Comparison of ENCODE assay signal across 15 mouse cellular contexts in the genomic region with DNA sequence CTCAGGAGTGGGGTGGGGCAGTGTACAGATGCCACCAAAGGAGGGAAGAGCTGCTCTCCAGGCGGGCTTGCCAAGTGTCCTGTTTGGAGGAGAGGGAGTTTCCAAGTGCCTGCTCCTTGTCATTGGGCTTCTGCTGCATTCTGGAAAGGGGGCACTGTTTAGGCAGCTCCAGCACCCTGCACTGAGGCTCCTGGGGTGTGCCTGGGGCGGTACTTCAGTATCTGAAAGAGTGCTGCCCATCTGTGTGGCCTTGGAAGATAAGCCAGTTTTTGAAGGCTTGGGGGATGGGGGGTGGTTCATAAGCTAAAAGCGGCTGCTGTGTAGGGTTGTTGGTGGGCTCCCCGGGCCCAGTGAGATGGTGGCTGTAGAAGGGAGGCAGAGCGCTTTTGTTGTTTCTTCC. TPM values are rescaled to one million over a fixed set of nuclear protein-coding genes. Genes with fewer than 3 reads are reported as not detected.
DNase-seq lines count a peak whose midpoint lies in the region; ATAC-seq and TF ChIP-seq lines count a peak whose summit lies in the region.
"Had no signal": no experiment of that assay in that cellular context is flagged by ENCODE, and none has a peak within 500 bp of the region (broad histone marks: within the 10 kb centered on the region; RNA-seq: fewer than 3 reads in every experiment).

No protein-coding gene starts in this region.

- H3K9ac ChIP-seq in forebrain, embryonic 11.5 days (ENCODE audit: low read length), result no peak overlapping the region
- H3K9ac ChIP-seq in forebrain, postnatal 0 days, result no peak overlapping the region
- peak overlapping the region; percentile 93 for H3K9ac ChIP-seq in liver, embryonic 13.5 days
- H3K9ac ChIP-seq in forebrain, embryonic 15.5 days (replicated peaks), result no peak overlapping the region
- H3K9ac ChIP-seq: neural tube, embryonic 13.5 days had no signal

- no peak overlapping the region for H3K4me2 ChIP-seq in forebrain, embryonic 11.5 days (ENCODE audit: low read depth, low read length, severe bottlenecking)
- no peak overlapping the region for H3K4me2 ChIP-seq in forebrain, postnatal 0 days (ENCODE audit: low read depth)
- peak overlapping the region; percentile 95 for H3K4me2 ChIP-seq in liver, embryonic 13.5 days
- H3K4me2 ChIP-seq in forebrain, embryonic 15.5 days (replicated peaks), result no peak overlapping the region
- H3K4me2 ChIP-seq: hindbrain, embryonic 13.5 days; neural tube, embryonic 13.5 days had no signal

- no peaks in the 10 kb centered on the region; the same call in 1 of the 2 replicates for H3K36me3 ChIP-seq in forebrain, embryonic 11.5 days (ENCODE audit: control insufficient read depth, insufficient read depth, low read length)
- H3K36me3 ChIP-seq in forebrain, postnatal 0 days (ENCODE audit: insufficient read depth), result peaks cover 31% of the 10 kb centered on the region
- H3K36me3 ChIP-seq in liver, embryonic 13.5 days, result peaks cover 43% of the 10 kb centered on the region
- peaks cover 25% of the 10 kb centered on the region for H3K36me3 ChIP-seq in forebrain, embryonic 15.5 days

- ATAC-seq in forebrain, embryonic 11.5 days (replicated peaks; ENCODE audit: low FRiP score), result no peak
- ATAC-seq in forebrain, postnatal 0 days, result no peak
- ATAC-seq in liver, embryonic 13.5 days (ENCODE audit: low read depth), result peak; percentile 82
- ATAC-seq in forebrain, embryonic 15.5 days (replicated peaks), result no peak

- no peaks in the 10 kb centered on the region for H3K4me1 ChIP-seq in forebrain, embryonic 11.5 days (replicated peaks; ENCODE audit: control insufficient read depth, insufficient read depth, low read length)
- no peaks in the 10 kb centered on the region for H3K4me1 ChIP-seq in forebrain, postnatal 0 days (ENCODE audit: insufficient read depth)
- H3K4me1 ChIP-seq in liver, embryonic 13.5 days (replicated peaks), result peaks cover 95% of the 10 kb centered on the region
- peaks cover 8% of the 10 kb centered on the region for H3K4me1 ChIP-seq in forebrain, embryonic 15.5 days

- TF ChIP-seq CTCF in forebrain, postnatal 0 days (IDR thresholded peaks at IDR 0.05; ENCODE audit: low read depth), result no peak

- no peaks in the 10 kb centered on the region for H3K27me3 ChIP-seq in forebrain, embryonic 11.5 days (ENCODE audit: control insufficient read depth, insufficient read depth, low read length)
- H3K27me3 ChIP-seq in forebrain, postnatal 0 days (ENCODE audit: insufficient read depth, low read length), result no peaks in the 10 kb centered on the region
- H3K27me3 ChIP-seq in liver, embryonic 13.5 days, result no peaks in the 10 kb centered on the region
- no peaks in the 10 kb centered on the region for H3K27me3 ChIP-seq in forebrain, embryonic 15.5 days
- H3K27me3 ChIP-seq: hindbrain, embryonic 13.5 days; neural tube, embryonic 13.5 days had no signal

- WGBS in forebrain, embryonic 11.5 days, result 80% methylated on average over 5 of the region's 5 CpGs
- WGBS in forebrain, postnatal 0 days, result 90% methylated on average over 5 of the region's 5 CpGs
- WGBS in liver, embryonic 13.5 days (ENCODE audit: insufficient replicate concordance), result 21% methylated on average over 5 of the region's 5 CpGs
- WGBS in forebrain, embryonic 15.5 days, result 92% methylated on average over 5 of the region's 5 CpGs

- H3K27ac ChIP-seq in forebrain, embryonic 11.5 days (ENCODE audit: low read depth, low read length), result 0 out of 2 replicates have a peak overlapping the region, but pooled peaks have one; percentile 4
- no peak overlapping the region for H3K27ac ChIP-seq in forebrain, postnatal 0 days (ENCODE audit: low read depth, low read length)
- H3K27ac ChIP-seq in liver, embryonic 13.5 days, result peak overlapping the region; percentile 100
- H3K27ac ChIP-seq in forebrain, embryonic 15.5 days (replicated peaks), result no peak overlapping the region
- H3K27ac ChIP-seq: hindbrain, embryonic 13.5 days; layer of hippocampus, adult 2 months; neural tube, embryonic 13.5 days had no signal

- no peaks in the 10 kb centered on the region for H3K9me3 ChIP-seq in forebrain, embryonic 11.5 days (ENCODE audit: control insufficient read depth, low read length)
- no peaks in the 10 kb centered on the region for H3K9me3 ChIP-seq in forebrain, postnatal 0 days (ENCODE audit: low read length)
- H3K9me3 ChIP-seq in liver, embryonic 13.5 days (replicated peaks), result no peaks in the 10 kb centered on the region
- H3K9me3 ChIP-seq in forebrain, embryonic 15.5 days, result no peaks in the 10 kb centered on the region
- H3K9me3 ChIP-seq: hindbrain, embryonic 13.5 days; neural tube, embryonic 13.5 days had no signal

- no peak for DNase-seq in forebrain, embryonic 11.5 days (ENCODE audit: low spot score)
- DNase-seq in forebrain, postnatal 0 days, result no peak
- DNase-seq in spleen, adult 12 weeks (ENCODE audit: low spot score), result peak; percentile 58
- no peak for DNase-seq in spleen, adult 18-20 months
- DNase-seq in liver, embryonic 13.5 days, result peak; percentile 91
- DNase-seq in layer of hippocampus, adult 18-20 months (ENCODE audit: low spot score in 2 of 2), result no peak
- no peak for DNase-seq in urinary bladder, postnatal 36 days (ENCODE audit: low spot score in 2 of 2)
- DNase-seq: embryo, embryonic 11 days; gastrocnemius, postnatal 10 days; lung, postnatal 10 days; thymus, adult 18-20 months had no signal

- no peak overlapping the region for H3K4me3 ChIP-seq in forebrain, embryonic 11.5 days (ENCODE audit: low read depth, low read length)
- no peak overlapping the region for H3K4me3 ChIP-seq in forebrain, postnatal 0 days (ENCODE audit: low read depth, low read length)
- peak overlapping the region; percentile 74 for H3K4me3 ChIP-seq in liver, embryonic 13.5 days (replicated peaks)
- H3K4me3 ChIP-seq in forebrain, embryonic 15.5 days, result no peak overlapping the region
- H3K4me3 ChIP-seq: hindbrain, embryonic 13.5 days; layer of hippocampus, adult 2 months; neural tube, embryonic 13.5 days had no signal

RNA-seq across cellular contexts. Expression of a gene that starts 5.4 kb away (rescaled TPM):
- polyA plus RNA-seq in forebrain, embryonic 11.5 days (2014; fragmentation: Nextera tagmentation; extraction: Ambion mirVana), result 33.7 and 38.1 TPM in 2 replicates
- 49.1 and 53.5 TPM in 2 replicates for total RNA-seq in forebrain, postnatal 0 days (2014; rRNA removed)
- 30.8 and 31.4 TPM in 2 replicates for polyA plus RNA-seq in forebrain, postnatal 0 days (2015; fragmentation: Nextera tagmentation; extraction: Ambion mirVana)
- polyA plus RNA-seq in liver, embryonic 13.5 days (2015; fragmentation: Nextera tagmentation; extraction: Ambion mirVana), result 137 and 138 TPM in 2 replicates
- total RNA-seq in layer of hippocampus, adult 18-20 months (2021), result 10 to 100 TPM; 28.1 to 29.0 TPM
- polyA plus RNA-seq in forebrain, embryonic 15.5 days (2015; fragmentation: Nextera tagmentation; extraction: Ambion mirVana), result 37.4 and 37.9 TPM in 2 replicates

RNA-seq across cellular contexts. Expression of a gene that starts 11.9 kb away (rescaled TPM):
- polyA plus RNA-seq in forebrain, embryonic 11.5 days (2014; fragmentation: Nextera tagmentation; extraction: Ambion mirVana), result 1,443 and 1,598 TPM in 2 replicates
- 2,026 and 2,688 TPM in 2 replicates for total RNA-seq in forebrain, postnatal 0 days (2014; rRNA removed)
- polyA plus RNA-seq in forebrain, postnatal 0 days (2015; fragmentation: Nextera tagmentation; extraction: Ambion mirVana), result 949 and 1,184 TPM in 2 replicates
- polyA plus RNA-seq in liver, embryonic 13.5 days (2015; fragmentation: Nextera tagmentation; extraction: Ambion mirVana), result 1,061 and 1,158 TPM in 2 replicates
- 100 to 1,000 TPM; 448 to 470 TPM for total RNA-seq in layer of hippocampus, adult 18-20 months (2021)
- 997 and 1,035 TPM in 2 replicates for polyA plus RNA-seq in forebrain, embryonic 15.5 days (2015; fragmentation: Nextera tagmentation; extraction: Ambion mirVana)

RNA-seq across cellular contexts. Expression of a gene that starts 23.7 kb away (rescaled TPM):
- not detected in 2 replicates for polyA plus RNA-seq in forebrain, embryonic 11.5 days (2014; fragmentation: Nextera tagmentation; extraction: Ambion mirVana)
- total RNA-seq in forebrain, postnatal 0 days (2014; rRNA removed), result not detected in 2 replicates
- polyA plus RNA-seq in forebrain, postnatal 0 days (2015; fragmentation: Nextera tagmentation; extraction: Ambion mirVana), result not detected in 2 replicates
- polyA plus RNA-seq in liver, embryonic 13.5 days (2015; fragmentation: Nextera tagmentation; extraction: Ambion mirVana), result 0.13 TPM in 1 of 2 replicates, not detected in the other
- not detected for total RNA-seq in layer of hippocampus, adult 18-20 months (2021)
- not detected in 2 replicates for polyA plus RNA-seq in forebrain, embryonic 15.5 days (2015; fragmentation: Nextera tagmentation; extraction: Ambion mirVana)
- total RNA-seq: layer of hippocampus, adult 2 months had no signal
- polyA plus RNA-seq: hindbrain, embryonic 13.5 days; neural tube, embryonic 13.5 days had no signal

RNA-seq across cellular contexts. Expression of a gene that starts 33.9 kb away (rescaled TPM):
- 1.9 and 3.2 TPM in 2 replicates for polyA plus RNA-seq in forebrain, embryonic 11.5 days (2014; fragmentation: Nextera tagmentation; extraction: Ambion mirVana)
- total RNA-seq in forebrain, postnatal 0 days (2014; rRNA removed), result 0.08 TPM in 1 of 2 replicates, not detected in the other
- polyA plus RNA-seq in forebrain, postnatal 0 days (2015; fragmentation: Nextera tagmentation; extraction: Ambion mirVana), result 0.18 TPM in 1 of 2 replicates, not detected in the other
- not detected in 2 replicates for polyA plus RNA-seq in liver, embryonic 13.5 days (2015; fragmentation: Nextera tagmentation; extraction: Ambion mirVana)
- total RNA-seq in layer of hippocampus, adult 18-20 months (2021), result 100 to 1,000 TPM; 382 to 439 TPM
- 0.17 TPM in 1 of 2 replicates, not detected in the other for polyA plus RNA-seq in forebrain, embryonic 15.5 days (2015; fragmentation: Nextera tagmentation; extraction: Ambion mirVana)
- polyA plus RNA-seq: hindbrain, embryonic 13.5 days had no signal

RNA-seq across cellular contexts. Expression of a gene that starts 45.9 kb away (rescaled TPM):
- 3.7 and 3.9 TPM in 2 replicates for polyA plus RNA-seq in forebrain, embryonic 11.5 days (2014; fragmentation: Nextera tagmentation; extraction: Ambion mirVana)
- total RNA-seq in forebrain, postnatal 0 days (2014; rRNA removed), result 11.2 and 14.7 TPM in 2 replicates
- 5.1 and 10.6 TPM in 2 replicates for polyA plus RNA-seq in forebrain, postnatal 0 days (2015; fragmentation: Nextera tagmentation; extraction: Ambion mirVana)
- polyA plus RNA-seq in liver, embryonic 13.5 days (2015; fragmentation: Nextera tagmentation; extraction: Ambion mirVana), result 3.5 and 4.3 TPM in 2 replicates
- total RNA-seq in layer of hippocampus, adult 18-20 months (2021), result 10 to 100 TPM; 26.5 to 31.6 TPM
- 6.6 and 6.9 TPM in 2 replicates for polyA plus RNA-seq in forebrain, embryonic 15.5 days (2015; fragmentation: Nextera tagmentation; extraction: Ambion mirVana)

Comparison
In these comparisons a context has a peak if more than half of its experiments do, and no peak if none do; other contexts are left out.
1. DNase-seq: peak in spleen, adult 12 weeks (single experiment) and liver, embryonic 13.5 days (single experiment); none in forebrain, embryonic 11.5 days (single experiment), forebrain, postnatal 0 days (single experiment), spleen, adult 18-20 months (0 of 2), layer of hippocampus, adult 18-20 months (0 of 2) and urinary bladder, postnatal 36 days (0 of 2).
2. H3K27ac ChIP-seq: peak in forebrain, embryonic 11.5 days (single experiment) and liver, embryonic 13.5 days (single experiment); none in forebrain, postnatal 0 days (single experiment) and forebrain, embryonic 15.5 days (single experiment).